Comparison of ENCODE assay signal across 17 mouse cellular contexts in genomic region chrX:151910692-151911091, GRCm38 (mm10).
"Had no signal": no experiment of that assay in that cellular context is flagged by ENCODE, and none has a peak within 500 bp of the region (broad histone marks: within the 10 kb centered on the region; RNA-seq: fewer than 3 reads in every experiment).

No protein-coding gene starts in this region.

- ATAC-seq: intestine, postnatal 0 days; lung, postnatal 0 days had no signal

- H3K9me3 ChIP-seq: limb, embryonic 10.5 days; limb, embryonic 13.5 days; megakaryocyte, embryonic 14.5 days; stomach, embryonic 15.5 days had no signal

- H3K9ac ChIP-seq: limb, embryonic 13.5 days; lung, embryonic 14.5 days; stomach, embryonic 15.5 days had no signal

- H3K4me3 ChIP-seq: layer of hippocampus, adult 2 months; limb, embryonic 10.5 days; limb, embryonic 13.5 days; megakaryocyte, embryonic 14.5 days; stomach, embryonic 15.5 days had no signal

- H3K27ac ChIP-seq: kidney, postnatal 0 days; layer of hippocampus, adult 2 months; limb, embryonic 10.5 days; limb, embryonic 13.5 days; macrophage; stomach, embryonic 15.5 days had no signal

- H3K4me2 ChIP-seq: limb, embryonic 13.5 days; lung, embryonic 14.5 days; midbrain, embryonic 11.5 days; stomach, embryonic 15.5 days had no signal

- H3K4me1 ChIP-seq: limb, embryonic 10.5 days; limb, embryonic 13.5 days; stomach, embryonic 15.5 days had no signal

- DNase-seq: kidney, adult 2 months; kidney, postnatal 25 days; layer of hippocampus, adult 9-11 months; lung, embryonic 14.5 days; midbrain, embryonic 14.5 days; spleen, adult 18-20 months; thymus, postnatal 25 days had no signal
